Mouse (Mus musculus) midbrain, embryonic 13.5 days (tissue): Measurements from ENCODE around the gene Grin2a. TPM values are rescaled to one million over a fixed set of nuclear protein-coding genes. Genes with fewer than 3 reads are reported as not detected.

Experiments
- ATAC-seq: fragments of 200-750 bp; cut with Nextera tagmentation; 2 replicates; pipeline ENCODE4 v1.8.0; 2017; ENCODE audit warnings: mild to moderate bottlenecking, moderate TSS enrichment, moderate library complexity
- H3K27ac ChIP-seq: fragments of 300-500 bp; sonication (generic); 2 replicates; pipeline ENCODE4 v1.5.1; 2015; ENCODE audit warnings: inconsistent platforms, mild to moderate bottlenecking, moderate library complexity
- H3K27me3 ChIP-seq: fragments of 300-500 bp; sonication (generic); 2 replicates; pipeline ENCODE4 v1.6.1; 2015; ENCODE audit warnings: mild to moderate bottlenecking, inconsistent platforms
- H3K36me3 ChIP-seq: fragments of 300-500 bp; sonication (generic); 2 replicates; pipeline ENCODE4 v1.6.1; 2015; ENCODE audit warnings: mild to moderate bottlenecking, inconsistent platforms
- H3K4me1 ChIP-seq: fragments of 300-500 bp; sonication (generic); replicated peaks from 2 replicates; pipeline ENCODE4 v1.6.1; 2015; ENCODE audit warnings: inconsistent platforms
- H3K4me2 ChIP-seq: fragments of 300-500 bp; sonication (generic); replicated peaks from 2 replicates; pipeline ENCODE4 v1.6.1; 2015; ENCODE audit warnings: moderate library complexity, mild to moderate bottlenecking, inconsistent platforms
- H3K4me3 ChIP-seq: fragments of 300-500 bp; sonication (generic); replicated peaks from 2 replicates; pipeline ENCODE4 v1.5.1; 2015; ENCODE audit warnings: mild to moderate bottlenecking, inconsistent platforms
- H3K9ac ChIP-seq: fragments of 300-500 bp; sonication (generic); replicated peaks from 2 replicates; pipeline ENCODE4 v1.6.1; 2015; ENCODE audit warnings: mild to moderate bottlenecking, inconsistent platforms
- H3K9me3 ChIP-seq: fragments of 300-500 bp; sonication (generic); 2 replicates; pipeline ENCODE4 v1.6.1; 2016; ENCODE audit warnings: mild to moderate bottlenecking, inconsistent platforms
- WGBS: fragments of 180-500 bp; shearing (Covaris S2); methylation state at CpG from one replicate; pipeline ENCODE4 v1.1.7; 2015; 5-methylcytosine and 5-hydroxymethylcytosine counted together
- polyA plus RNA-seq: library from polyadenylated mRNA; unstranded; fragments of >200 nt; fragmentation: Nextera tagmentation; extraction: Ambion mirVana; gene quantifications from 2 replicates; pipeline ENCODE4 v1.2.1, GENCODE M21; 2015

Gene Grin2a
- polyA plus RNA-seq, 1 experiment from 2014 or later: 3.8 TPM

- Histone ChIP-seq H3K4me3 (peak overlapping the region; percentile 56), H3K4me1 (peaks cover 39% of the 10 kb centered on the region), H3K27ac (0 out of 2 replicates have a peak overlapping the region, but pooled peaks have one; percentile 26), H3K9ac (peak overlapping the region; percentile 68), H3K27me3 (peaks cover 64% of the 10 kb centered on the region), H3K36me3 (no peaks in the 10 kb centered on the region), H3K4me2 (peak overlapping the region; percentile 97), H3K9me3 (no peaks in the 10 kb centered on the region)
- WGBS: 17% methylated on average over 13 of the region's 13 CpGs
- no peak for ATAC-seq
Observed at GRCm38 (mm10) chr16:9995814-9996210, 452 bp upstream of the Grin2a start.

- H3K4me2 ChIP-seq: peak overlapping the region; percentile 97
- ATAC-seq: peak; percentile 64
- H3K36me3 ChIP-seq: no peaks in the 10 kb centered on the region
- WGBS: 1% methylated on average over 33 of the region's 51 CpGs
- no peaks in the 10 kb centered on the region for H3K9me3 ChIP-seq
- H3K27me3 ChIP-seq: peaks cover 71% of the 10 kb centered on the region
- H3K27ac ChIP-seq: 0 out of 2 replicates have a peak overlapping the region, but pooled peaks have one; percentile 21
- H3K9ac ChIP-seq: peak overlapping the region; percentile 68
- H3K4me3 ChIP-seq: peak overlapping the region; percentile 56
- H3K4me1 ChIP-seq: peaks cover 39% of the 10 kb centered on the region
Observed at GRCm38 (mm10) chr16:9994041-9994950, 1.1 kb downstream of the Grin2a start.

- H3K4me3 ChIP-seq: peak overlapping the region; percentile 56
- peaks cover 71% of the 10 kb centered on the region for H3K27me3 ChIP-seq
- peak overlapping the region; percentile 68 for H3K9ac ChIP-seq
- H3K27ac ChIP-seq: 0 out of 2 replicates have a peak overlapping the region, but pooled peaks have one; percentile 21
- under 1% methylated on average over 39 of the region's 39 CpGs for WGBS
- peak overlapping the region; percentile 97 for H3K4me2 ChIP-seq
- no peaks in the 10 kb centered on the region for H3K9me3 ChIP-seq
- no peaks in the 10 kb centered on the region for H3K36me3 ChIP-seq
- peak; percentile 69 for ATAC-seq
- peaks cover 39% of the 10 kb centered on the region for H3K4me1 ChIP-seq
Observed at GRCm38 (mm10) chr16:9993255-9994040, 1.9 kb downstream of the Grin2a start.

GRCm38 (mm10) chr16:9992773-9993221, 2.6 kb downstream of the Grin2a start:
- peak overlapping the region; percentile 97 for H3K4me2 ChIP-seq
- no peak; the same call in 1 of the 2 replicates for ATAC-seq
- WGBS: under 1% methylated on average over 17 of the region's 17 CpGs
- peaks cover 39% of the 10 kb centered on the region for H3K4me1 ChIP-seq
- 0 out of 2 replicates have a peak overlapping the region, but pooled peaks have one; percentile 34 for H3K9ac ChIP-seq
- no peaks in the 10 kb centered on the region for H3K36me3 ChIP-seq
- H3K27me3 ChIP-seq: peaks cover 71% of the 10 kb centered on the region
- H3K4me3 ChIP-seq: peak overlapping the region; percentile 56
- H3K27ac ChIP-seq: no peak overlapping the region
- H3K9me3 ChIP-seq: no peaks in the 10 kb centered on the region

GRCm38 (mm10) chr16:9992076-9992772, 3.1 kb downstream of the Grin2a start:
- Histone ChIP-seq H3K27ac (no peak overlapping the region), H3K9me3 (no peaks in the 10 kb centered on the region), H3K27me3 (peaks cover 70% of the 10 kb centered on the region), H3K36me3 (no peaks in the 10 kb centered on the region), H3K9ac (0 out of 2 replicates have a peak overlapping the region, but pooled peaks have one; percentile 23), H3K4me1 (peaks cover 39% of the 10 kb centered on the region), H3K4me3 (peak overlapping the region; percentile 56), H3K4me2 (peak overlapping the region; percentile 97)
- ATAC-seq: no peak
- WGBS: 19% methylated on average over 34 of the region's 34 CpGs

GRCm38 (mm10) chr16:9985041-9985440, 10.3 kb downstream of the Grin2a start:
- Histone ChIP-seq H3K9ac (no peak overlapping the region), H3K9me3 (no peaks in the 10 kb centered on the region), H3K4me2 (no peak overlapping the region), H3K27me3 (0 out of 2 replicates have a peak, but pooled peaks cover 4% of the 10 kb centered on the region), H3K4me3 (no peak overlapping the region), H3K4me1 (no peaks in the 10 kb centered on the region), H3K27ac (no peak overlapping the region), H3K36me3 (no peaks in the 10 kb centered on the region)
- WGBS: 74% methylated on average over 3 of the region's 3 CpGs
- no peak for ATAC-seq

- no peak overlapping the region for H3K9ac ChIP-seq
- H3K4me2 ChIP-seq: no peak overlapping the region
- H3K27me3 ChIP-seq: no peaks in the 10 kb centered on the region
- no peak overlapping the region for H3K27ac ChIP-seq
- 66% methylated on average over 2 of the region's 2 CpGs for WGBS
- ATAC-seq: no peak
- H3K4me3 ChIP-seq: no peak overlapping the region
- no peaks in the 10 kb centered on the region for H3K36me3 ChIP-seq
- no peaks in the 10 kb centered on the region for H3K4me1 ChIP-seq
- no peaks in the 10 kb centered on the region for H3K9me3 ChIP-seq
Observed at GRCm38 (mm10) chr16:9980641-9981040, 14.7 kb downstream of the Grin2a start.

GRCm38 (mm10) chr16:9978173-9978572, 17.2 kb downstream of the Grin2a start:
- no peak for ATAC-seq
- no peak overlapping the region for H3K27ac ChIP-seq
- 87% methylated on average over 2 of the region's 2 CpGs for WGBS
- H3K36me3 ChIP-seq: no peaks in the 10 kb centered on the region
- no peak overlapping the region for H3K4me2 ChIP-seq
- no peak overlapping the region for H3K4me3 ChIP-seq
- no peak overlapping the region for H3K9ac ChIP-seq
- H3K4me1 ChIP-seq: no peaks in the 10 kb centered on the region
- H3K9me3 ChIP-seq: no peaks in the 10 kb centered on the region
- no peaks in the 10 kb centered on the region for H3K27me3 ChIP-seq

- no peaks in the 10 kb centered on the region for H3K36me3 ChIP-seq
- no peak overlapping the region for H3K9ac ChIP-seq
- 93% methylated on average over 3 of the region's 3 CpGs for WGBS
- no peak overlapping the region for H3K27ac ChIP-seq
- no peaks in the 10 kb centered on the region for H3K4me1 ChIP-seq
- no peak for ATAC-seq
- no peak overlapping the region for H3K4me3 ChIP-seq
- no peak overlapping the region for H3K4me2 ChIP-seq
- H3K27me3 ChIP-seq: no peaks in the 10 kb centered on the region
- H3K9me3 ChIP-seq: no peaks in the 10 kb centered on the region
Observed at GRCm38 (mm10) chr16:9972705-9973104, 22.7 kb downstream of the Grin2a start.

GRCm38 (mm10) chr16:9964469-9964868, 30.9 kb downstream of the Grin2a start:
- ATAC-seq: no peak
- Histone ChIP-seq H3K4me3 (no peak overlapping the region), H3K27me3 (no peaks in the 10 kb centered on the region), H3K36me3 (no peaks in the 10 kb centered on the region), H3K9ac (no peak overlapping the region), H3K4me1 (no peaks in the 10 kb centered on the region), H3K4me2 (no peak overlapping the region), H3K27ac (no peak overlapping the region), H3K9me3 (no peaks in the 10 kb centered on the region)
- WGBS: 88% methylated on average over 6 of the region's 6 CpGs

- H3K4me3 ChIP-seq: no peak overlapping the region
- 74% methylated on average over 1 of the region's 1 CpGs for WGBS
- no peak overlapping the region for H3K4me2 ChIP-seq
- H3K27ac ChIP-seq: no peak overlapping the region
- no peaks in the 10 kb centered on the region for H3K4me1 ChIP-seq
- H3K9ac ChIP-seq: no peak overlapping the region
- H3K27me3 ChIP-seq: no peaks in the 10 kb centered on the region
- H3K9me3 ChIP-seq: no peaks in the 10 kb centered on the region
- no peaks in the 10 kb centered on the region for H3K36me3 ChIP-seq
- no peak for ATAC-seq
Observed at GRCm38 (mm10) chr16:9962482-9962881, 32.9 kb downstream of the Grin2a start.
